Mouse (Mus musculus) T-cell, adult 2 months (primary cell): ENCODE results near the gene Hephl1.
"Not testable (repeated sequence)": the region's sequence is repeated elsewhere in the genome, so short reads cannot be mapped to it uniquely, and the experiment has no call there.

Experiments
- DNase-seq: peaks from one replicate; pipeline ENCODE4 v3.0.0; 2022; ENCODE audit warnings: low spot score

Hephl1 gene

GRCm38 (mm10) chr9:15112008-15112407 is at the start of gene Hephl1:
Gene Hephl1 (minus strand): TSS chr9:15112108.
- DNase-seq: no peak

DNA sequence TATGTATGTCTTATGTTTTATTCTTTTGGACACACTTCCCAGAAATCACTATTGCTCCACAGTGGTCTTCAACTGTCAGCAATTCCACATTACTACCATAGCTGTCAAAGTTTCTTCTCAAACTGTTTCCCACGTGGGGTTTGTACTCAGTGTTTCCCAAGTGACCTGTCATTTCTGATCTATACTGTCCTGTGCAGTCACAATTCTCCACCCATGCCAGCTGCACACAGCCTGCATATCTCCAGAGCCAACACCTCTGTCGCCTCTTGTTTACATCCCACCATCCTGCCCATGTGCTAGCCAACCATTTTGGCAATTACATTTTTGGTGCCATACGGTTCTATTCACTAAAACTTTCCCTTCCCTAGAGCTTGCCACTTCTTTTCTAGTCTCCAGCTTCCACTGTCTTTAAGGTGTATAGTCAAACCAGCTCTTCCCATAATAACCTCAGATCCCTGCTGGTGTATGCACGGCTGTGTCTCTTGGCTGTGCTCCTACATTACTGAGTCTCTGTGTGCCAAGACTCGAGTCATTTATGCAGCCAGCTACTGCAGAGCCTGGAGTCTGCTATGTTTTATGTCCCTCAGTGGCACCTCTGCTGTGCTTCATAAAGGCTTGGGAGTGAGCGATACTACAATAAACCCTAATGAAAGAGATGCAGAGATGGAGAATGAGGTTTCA is 37.5 kb upstream of the Hephl1 start:
- no peak for DNase-seq

DNA sequence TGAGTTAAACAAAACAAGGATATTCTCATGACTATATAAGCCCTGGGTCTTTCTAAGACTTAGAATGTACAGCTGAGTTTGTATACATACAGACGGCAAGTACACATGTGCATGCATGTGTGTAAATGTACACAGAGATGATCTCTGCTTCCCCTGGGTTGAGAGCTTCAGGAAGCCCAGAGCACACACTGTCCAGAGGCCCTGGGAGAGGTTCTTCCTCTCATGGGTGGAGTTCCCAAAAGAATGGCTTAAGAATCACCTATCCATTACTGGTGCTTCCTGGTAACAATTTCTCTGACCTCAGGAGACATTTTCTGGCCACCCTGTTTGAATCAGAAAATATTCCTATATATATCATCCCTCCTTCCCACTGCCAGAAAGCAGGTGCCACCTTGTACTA is 28.6 kb upstream of the Hephl1 start:
- no peak for DNase-seq

GRCm38 (mm10) chr9:15125897-15126296 is 14.0 kb upstream of the Hephl1 start:
- DNase-seq: no peak

DNA sequence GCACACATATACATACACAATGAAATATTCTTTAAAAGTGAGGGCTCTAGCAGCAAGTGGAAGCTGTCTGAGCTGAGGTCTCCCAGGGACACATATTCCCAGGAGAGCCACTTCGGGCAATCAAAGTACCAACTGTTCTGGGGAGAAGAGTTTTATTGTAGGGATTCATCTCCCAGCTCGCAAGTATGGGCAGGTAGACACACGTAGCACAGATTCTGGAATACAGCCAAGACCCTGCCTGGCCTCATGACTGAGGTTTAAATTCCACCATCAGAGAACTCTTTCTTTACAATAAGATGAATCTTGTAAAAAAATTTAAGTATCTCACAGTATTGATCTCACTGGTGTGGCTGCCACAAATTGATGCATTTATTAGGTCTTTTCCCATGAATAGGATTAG is 10.5 kb upstream of the Hephl1 start:
- DNase-seq: no peak

DNA sequence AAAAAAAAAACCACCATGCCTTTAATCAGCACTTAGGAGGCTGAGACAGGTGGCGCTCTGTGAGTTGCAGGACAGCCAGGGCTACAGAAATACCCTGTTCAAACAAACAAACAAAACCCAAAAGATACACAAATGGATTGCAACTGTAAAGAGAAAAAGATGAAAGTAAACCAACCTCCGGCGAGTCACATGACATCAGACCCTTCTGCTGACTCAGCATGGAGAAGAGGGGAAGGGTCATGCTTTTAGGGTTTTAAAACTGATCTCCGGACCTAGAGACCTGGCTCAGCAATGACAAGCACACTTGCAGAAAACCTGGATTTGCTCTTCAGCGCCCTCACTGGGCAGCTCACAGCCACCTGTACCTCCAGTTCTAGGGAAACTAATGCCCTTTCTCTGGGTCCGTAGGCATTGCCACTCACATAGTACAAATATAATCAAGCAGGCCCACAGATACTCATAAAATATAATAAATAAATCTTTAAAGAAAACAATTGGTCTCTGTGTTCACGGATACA is 9.0 kb upstream of the Hephl1 start:
- DNase-seq: no peak

GRCm38 (mm10) chr9:15120209-15120608 is 8.3 kb upstream of the Hephl1 start:
- DNase-seq: no peak

GRCm38 (mm10) chr9:15119515-15119914 is 7.6 kb upstream of the Hephl1 start:
- no peak for DNase-seq

DNA sequence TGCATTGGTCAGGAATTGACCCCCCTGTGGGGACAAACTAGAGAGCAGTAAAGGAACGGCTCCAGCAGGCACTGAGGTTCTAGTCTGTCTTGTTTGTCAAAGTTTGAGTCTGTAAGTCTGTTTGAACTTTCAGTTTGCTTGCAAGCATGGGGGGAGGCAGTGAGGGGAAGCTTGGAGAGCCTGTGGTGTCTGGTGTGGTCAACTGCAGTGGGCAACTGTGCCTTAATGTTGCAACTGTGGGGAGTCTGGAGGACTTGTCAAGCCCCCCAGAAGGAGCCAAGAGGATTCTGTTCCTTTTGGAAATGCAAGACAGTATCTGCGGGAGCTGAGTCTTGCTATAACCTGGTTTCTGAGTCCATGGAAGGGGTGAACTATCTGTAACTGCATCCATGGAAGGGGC is 4.3 kb upstream of the Hephl1 start:
- no peak for DNase-seq

- DNase-seq: no peak
These were observed 2.2 kb upstream of the Hephl1 start for GRCm38 (mm10) chr9:15114102-15114501.

GRCm38 (mm10) chr9:15108101-15108500 is 3.8 kb downstream of the Hephl1 start:
- DNase-seq: no peak

DNA sequence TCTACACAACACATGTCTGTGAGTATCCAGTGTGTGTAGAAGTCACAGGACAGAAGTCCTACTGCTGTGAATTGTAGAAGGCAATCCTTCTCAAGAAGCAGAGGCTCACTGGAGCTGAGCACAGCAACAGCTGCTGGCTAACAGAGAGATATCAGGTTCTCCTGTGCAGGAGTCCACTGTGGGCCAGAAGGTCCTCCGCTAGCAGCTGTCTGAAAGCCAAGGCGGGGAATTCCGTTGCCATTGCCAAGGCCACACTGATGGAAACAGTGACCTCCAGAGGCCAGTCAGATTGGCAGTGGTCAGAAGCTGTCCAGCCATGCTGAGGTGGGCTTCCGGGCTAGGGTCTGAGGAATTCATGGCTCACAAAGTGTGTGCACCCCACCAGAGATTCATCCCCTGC is 6.8 kb downstream of the Hephl1 start:
- DNase-seq: no peak

- DNase-seq: no peak
These were observed 8.2 kb downstream of the Hephl1 start for GRCm38 (mm10) chr9:15103579-15104300.

- no peak for DNase-seq
These were observed 10.3 kb downstream of the Hephl1 start for GRCm38 (mm10) chr9:15101531-15102161.

GRCm38 (mm10) chr9:15098421-15098820 is 13.5 kb downstream of the Hephl1 start:
- not testable (repeated sequence) for DNase-seq

DNA sequence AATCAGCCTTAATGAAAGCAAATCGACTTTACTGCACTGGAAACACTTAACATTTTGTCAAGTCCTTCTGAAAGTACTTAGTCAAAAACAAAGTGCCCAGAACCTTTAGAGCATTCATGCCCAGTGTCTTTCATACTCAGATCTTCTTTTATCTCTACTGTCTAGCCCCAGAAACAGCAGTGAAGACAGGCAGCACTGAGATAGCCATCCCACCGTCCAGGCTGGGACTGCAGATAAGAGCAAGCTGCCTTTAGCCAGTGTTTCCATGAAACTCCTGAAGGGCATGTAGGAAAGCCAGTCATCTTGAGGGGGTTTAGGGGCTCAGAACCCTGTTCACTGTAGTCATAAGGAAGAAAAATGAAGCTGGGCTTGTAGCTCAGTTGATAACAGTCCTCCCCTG is 14.7 kb downstream of the Hephl1 start:
- DNase-seq: no peak

- DNase-seq: no peak
These were observed 15.7 kb downstream of the Hephl1 start for GRCm38 (mm10) chr9:15096161-15096560.

- DNase-seq: no peak
These were observed 16.7 kb downstream of the Hephl1 start for GRCm38 (mm10) chr9:15095206-15095605.

GRCm38 (mm10) chr9:15068686-15069295 is 43.1 kb downstream of the Hephl1 start:
- DNase-seq: no peak

- no peak for DNase-seq
These were observed 43.8 kb downstream of the Hephl1 start for GRCm38 (mm10) chr9:15067995-15068685.

- no peak for DNase-seq
These were observed 47.7 kb downstream of the Hephl1 start for GRCm38 (mm10) chr9:15064176-15064575.

- DNase-seq: no peak
These were observed 51.1 kb downstream of the Hephl1 start for GRCm38 (mm10) chr9:15060847-15061246.
